Mouse (Mus musculus) stomach, postnatal 0 days (tissue): ENCODE data around the gene 2310011J03Rik. TPM values are rescaled to one million over a fixed set of nuclear protein-coding genes. Genes with fewer than 3 reads are reported as not detected.

Source experiments
- ATAC-seq: fragments of 200-750 bp; cut with Nextera tagmentation; 2 replicates; pipeline ENCODE4 v1.8.0; 2017; ENCODE audit not compliant: low FRiP score, low TSS enrichment
- DNase-seq: peaks from one replicate; pipeline ENCODE4 v3.0.0-alpha.2; 2016; ENCODE audit warnings: low spot score
- H3K27ac ChIP-seq: fragments of 300-500 bp; sonication (generic); replicated peaks from 2 replicates; pipeline ENCODE4 v1.5.1; 2014; ENCODE audit warnings: mild to moderate bottlenecking, control low read depth
- H3K27me3 ChIP-seq: fragments of 300-500 bp; sonication (generic); 2 replicates; pipeline ENCODE4 v1.6.1; 2014; ENCODE audit warnings: low read length; ENCODE audit not compliant: control insufficient read depth, insufficient read depth
- H3K36me3 ChIP-seq: fragments of 300-500 bp; sonication (generic); 2 replicates; pipeline ENCODE4 v1.6.1; 2014; ENCODE audit warnings: low read length, mixed read lengths; ENCODE audit not compliant: control insufficient read depth, insufficient read depth
- H3K4me1 ChIP-seq: fragments of 300-500 bp; sonication (generic); replicated peaks from 2 replicates; pipeline ENCODE4 v1.6.1; 2014; ENCODE audit warnings: antibody characterized with exemption; ENCODE audit not compliant: control insufficient read depth, insufficient read depth
- H3K4me2 ChIP-seq: fragments of 300-500 bp; sonication (generic); replicated peaks from 2 replicates; pipeline ENCODE4 v1.6.1; 2014; ENCODE audit warnings: low read depth, mild to moderate bottlenecking, control low read depth, moderate library complexity
- H3K4me3 ChIP-seq: fragments of 300-500 bp; sonication (generic); 2 replicates; pipeline ENCODE4 v1.5.1; 2014; ENCODE audit warnings: low read depth, low read length, control low read depth
- H3K9ac ChIP-seq: fragments of 300-500 bp; sonication (generic); 2 replicates; pipeline ENCODE4 v1.6.1; 2014; ENCODE audit warnings: mild to moderate bottlenecking, low read length, control low read depth, mixed read lengths
- H3K9me3 ChIP-seq: fragments of 300-500 bp; sonication (generic); 2 replicates; pipeline ENCODE4 v1.6.1; 2016; ENCODE audit warnings: low read length; ENCODE audit not compliant: control insufficient read depth
- CTCF ChIP-seq: IDR thresholded peaks from 2 replicates; pipeline ENCODE4 v1.5.1; 2016; ENCODE audit warnings: antibody characterized with exemption, low read depth, mild to moderate bottlenecking, moderate library complexity
- EP300 ChIP-seq: optimal IDR thresholded peaks from 2 replicates; pipeline ENCODE3; 2016; ENCODE audit warnings: antibody characterized with exemption
- WGBS: fragments of 180-500 bp; shearing (Covaris S2); extraction: QIAGEN DNeasy Blood & Tissue Kit; methylation state at CpG from one replicate; pipeline ENCODE4 v1.1.7; 2014; 5-methylcytosine and 5-hydroxymethylcytosine counted together
- microRNA-seq: library from miRNA; unstranded; fragments of <30 nt; microRNA quantifications from one replicate; pipeline ENCODE4, GENCODE M21; 2016
- polyA plus RNA-seq: library from polyadenylated mRNA; unstranded; fragments of >200 nt; fragmentation: Nextera tagmentation; extraction: Ambion mirVana; gene quantifications from 2 replicates; pipeline ENCODE4 v1.2.1, GENCODE M21; 2015

Gene 2310011J03Rik
- polyA plus RNA-seq, 1 experiment from 2014 or later = 50.3 TPM

DNA sequence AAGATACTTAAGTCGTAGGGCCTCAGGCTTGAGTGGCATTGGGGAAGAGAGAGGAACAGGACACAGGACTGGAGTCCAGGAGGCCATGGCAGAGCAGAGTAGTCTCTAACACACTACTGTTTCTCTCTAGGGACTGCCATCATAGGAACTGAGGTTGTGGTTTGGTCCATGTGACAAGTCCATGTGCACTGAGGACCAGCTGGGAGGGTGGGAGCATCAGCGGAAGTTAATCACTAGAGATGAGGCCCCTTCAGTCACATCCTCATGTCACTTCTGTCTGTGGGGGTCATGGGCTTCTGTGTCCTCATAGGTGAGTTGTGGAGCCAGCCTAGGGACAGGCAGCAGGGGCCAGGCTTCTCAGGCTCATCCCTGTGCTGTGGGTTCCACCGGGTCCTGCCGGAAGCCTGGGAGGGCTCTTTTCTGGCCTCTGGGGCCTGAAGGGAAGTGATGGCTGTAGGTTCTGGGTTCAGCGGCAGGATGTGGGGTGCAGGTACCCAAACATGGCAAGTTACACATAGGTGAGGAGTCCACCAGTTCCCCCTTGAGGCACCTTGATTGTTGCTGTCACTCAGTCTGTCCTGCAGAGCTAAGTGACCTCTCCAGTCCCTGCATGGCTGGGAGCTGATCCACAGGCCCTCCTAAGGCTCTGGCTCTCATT, 49.0 kb downstream of the 2310011J03Rik start:
- peak overlapping the region; percentile 35; the same call in 1 of the 2 replicates for H3K9ac ChIP-seq
- ATAC-seq (no peak), DNase-seq (no peak)
- H3K27ac ChIP-seq = no peak overlapping the region; the same call in 1 of the 2 replicates
- no peak overlapping the region for H3K4me2 ChIP-seq
- TF ChIP-seq EP300 (no peak), CTCF (no peak)
- peaks cover 10% of the 10 kb centered on the region for H3K36me3 ChIP-seq
- no peaks in the 10 kb centered on the region for H3K27me3 ChIP-seq
- H3K9me3 ChIP-seq = no peaks in the 10 kb centered on the region
- no peak overlapping the region for H3K4me3 ChIP-seq
- H3K4me1 ChIP-seq = peaks cover 10% of the 10 kb centered on the region; the same call in 1 of the 2 replicates
- 73% methylated on average over 5 of the region's 5 CpGs for WGBS

DNA sequence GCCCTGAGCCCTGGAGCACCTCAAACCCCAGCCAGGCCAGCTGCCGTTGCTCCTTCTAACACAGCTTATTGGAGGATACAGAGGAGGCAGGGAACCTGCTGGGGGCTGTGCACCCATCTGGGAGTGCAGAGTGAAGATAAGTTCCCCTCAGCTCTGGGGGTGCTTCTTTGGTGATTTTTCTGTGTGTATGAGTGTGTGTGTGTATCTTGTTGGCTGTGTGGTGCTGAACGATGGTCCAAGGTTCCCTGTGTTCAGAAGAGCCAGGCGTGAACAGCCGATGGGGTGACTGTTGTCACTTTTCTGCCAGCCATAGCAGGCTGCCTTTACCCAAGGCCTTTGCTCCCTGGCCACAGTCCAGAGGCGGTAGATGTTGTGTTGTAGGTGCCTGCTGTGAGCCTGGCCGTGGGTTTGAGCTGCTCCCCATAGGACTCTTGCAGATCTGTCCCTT, 49.6 kb downstream of the 2310011J03Rik start:
- Histone ChIP-seq H3K27ac (peak overlapping the region; percentile 4; the same call in 1 of the 2 replicates), H3K9me3 (no peaks in the 10 kb centered on the region), H3K4me3 (no peak overlapping the region), H3K4me1 (peaks cover 11% of the 10 kb centered on the region; the same call in 1 of the 2 replicates), H3K27me3 (no peaks in the 10 kb centered on the region), H3K9ac (peak overlapping the region; percentile 35), H3K36me3 (peaks cover 6% of the 10 kb centered on the region), H3K4me2 (no peak overlapping the region)
- WGBS = 68% methylated on average over 6 of the region's 6 CpGs
- no peak for TF ChIP-seq CTCF
- TF ChIP-seq EP300 = no peak
- DNase-seq = peak; percentile 20
- ATAC-seq = no peak

DNA sequence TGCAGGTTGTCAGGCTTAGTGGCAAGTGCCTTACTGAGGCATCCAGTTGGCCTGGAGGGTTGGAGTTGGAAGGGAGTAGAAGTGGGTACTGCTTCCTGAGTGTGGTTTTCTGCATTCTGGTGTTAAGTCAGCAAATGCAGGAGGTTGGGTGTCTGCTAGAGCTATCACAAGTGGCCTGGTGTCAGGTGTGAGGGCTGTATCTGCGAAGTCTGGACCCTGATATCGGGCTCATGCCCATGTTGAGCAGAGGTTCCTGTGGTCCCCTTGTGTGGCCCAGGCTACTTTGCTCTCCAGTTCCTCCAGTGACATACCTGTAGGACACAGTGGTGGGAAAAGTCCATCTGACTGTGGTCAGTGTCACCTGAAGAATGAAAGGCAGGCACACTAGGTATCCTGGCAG, 50.2 kb downstream of the 2310011J03Rik start:
- H3K27ac ChIP-seq = no peak overlapping the region
- H3K4me1 ChIP-seq = peaks cover 11% of the 10 kb centered on the region; the same call in 1 of the 2 replicates

More for the DNA sequence above, 50.2 kb downstream of the 2310011J03Rik start:
- Histone ChIP-seq H3K4me2 (no peak overlapping the region), H3K4me3 (no peak overlapping the region), H3K36me3 (peaks cover 6% of the 10 kb centered on the region), H3K9ac (0 out of 2 replicates have a peak overlapping the region, but pooled peaks have one; percentile 35), H3K9me3 (no peaks in the 10 kb centered on the region), H3K27me3 (no peaks in the 10 kb centered on the region)
- ATAC-seq = no peak
- DNase-seq = no peak
- no peak for TF ChIP-seq CTCF
- TF ChIP-seq EP300 = no peak
- WGBS = 96% methylated on average over 2 of the region's 2 CpGs

Small RNAs within 50 kb of the gene (microRNA-seq; reads per million reads assigned to microRNA genes)
- not detected for gene Mir6911

Other genes with a start within 250 kb of the 2310011J03Rik start
- 10.7 and 11.0 TPM in 2 replicates for gene Sbno2, start 215.0 kb downstream of the 2310011J03Rik start, polyA plus RNA-seq
- 10.3 and 11.2 TPM in 2 replicates for gene Stk11, start 204.7 kb downstream of the 2310011J03Rik start, polyA plus RNA-seq
- 679 and 705 TPM in 2 replicates for gene Atp5d, start 181.9 kb downstream of the 2310011J03Rik start, polyA plus RNA-seq
- 4.2 and 4.3 TPM in 2 replicates for gene Cbarp, start 179.7 kb downstream of the 2310011J03Rik start, polyA plus RNA-seq
- gene Midn, start 172.3 kb downstream of the 2310011J03Rik start, polyA plus RNA-seq = 8.5 and 9.6 TPM in 2 replicates
- 237 and 244 TPM in 2 replicates for gene Cirbp, start 154.6 kb downstream of the 2310011J03Rik start, polyA plus RNA-seq
- 13.9 and 14.1 TPM in 2 replicates for gene 1600002K03Rik, start 147.6 kb downstream of the 2310011J03Rik start, polyA plus RNA-seq
- gene Efna2, start 141.1 kb downstream of the 2310011J03Rik start, polyA plus RNA-seq = 6.5 and 7.2 TPM in 2 replicates
- gene Mum1, start 94.1 kb downstream of the 2310011J03Rik start, polyA plus RNA-seq = 23.1 and 23.9 TPM in 2 replicates
- 400 and 403 TPM in 2 replicates for gene Ndufs7, start 71.4 kb downstream of the 2310011J03Rik start, polyA plus RNA-seq
- 16.3 and 17.4 TPM in 2 replicates for gene Gamt, start 59.5 kb downstream of the 2310011J03Rik start, polyA plus RNA-seq
- gene Dazap1, start 59.1 kb downstream of the 2310011J03Rik start, polyA plus RNA-seq = 27.4 and 28.4 TPM in 2 replicates
- gene Rps15, start 28.1 kb downstream of the 2310011J03Rik start, polyA plus RNA-seq = 766 and 821 TPM in 2 replicates
- 1.2 and 1.3 TPM in 2 replicates for gene Apc2, start 24.6 kb downstream of the 2310011J03Rik start, polyA plus RNA-seq
- gene Pcsk4, start 9.0 kb upstream of the 2310011J03Rik start, polyA plus RNA-seq = 2.2 and 2.3 TPM in 2 replicates
- gene Reep6, start 9.4 kb upstream of the 2310011J03Rik start, polyA plus RNA-seq = 13.5 and 17.6 TPM in 2 replicates
- 12.2 and 12.8 TPM in 2 replicates for gene Adamtsl5, start 27.9 kb upstream of the 2310011J03Rik start, polyA plus RNA-seq
- 0.07 TPM in 2 replicates for gene Plk5, start 35.9 kb upstream of the 2310011J03Rik start, polyA plus RNA-seq
- 4.1 and 4.5 TPM in 2 replicates for gene Mex3d, start 67.1 kb upstream of the 2310011J03Rik start, polyA plus RNA-seq
- gene Mbd3, start 79.0 kb upstream of the 2310011J03Rik start, polyA plus RNA-seq = 81.1 and 82.9 TPM in 2 replicates
- gene Uqcr11, start 86.3 kb upstream of the 2310011J03Rik start, polyA plus RNA-seq = 859 and 899 TPM in 2 replicates
- gene Tcf3, start 113.1 kb upstream of the 2310011J03Rik start, polyA plus RNA-seq = 30.9 and 37.0 TPM in 2 replicates
- 0.01 and 0.02 TPM in 2 replicates for gene Onecut3, start 174.3 kb upstream of the 2310011J03Rik start, polyA plus RNA-seq
- gene Atp8b3, start 218.6 kb upstream of the 2310011J03Rik start, polyA plus RNA-seq = 0.02 and 0.10 TPM in 2 replicates
- 7.1 and 8.5 TPM in 2 replicates for gene Rexo1, start 241.0 kb upstream of the 2310011J03Rik start, polyA plus RNA-seq